Mouse (Mus musculus) kidney, embryonic 15.5 days (tissue): ENCODE results near the gene Rnf144b. TPM values are rescaled to one million over a fixed set of nuclear protein-coding genes. Genes with fewer than 3 reads are reported as not detected.

Source experiments
- ATAC-seq: fragments of 200-750 bp; cut with Nextera tagmentation; replicated peaks from 2 replicates; pipeline ENCODE4 v1.8.0; 2017; ENCODE audit warnings: moderate TSS enrichment; ENCODE audit not compliant: low FRiP score
- H3K27ac ChIP-seq: fragments of 300-500 bp; sonication (generic); 2 replicates; pipeline ENCODE4 v1.5.1; 2015; ENCODE audit warnings: mild to moderate bottlenecking, inconsistent platforms
- H3K27me3 ChIP-seq: fragments of 300-500 bp; sonication (generic); 2 replicates; pipeline ENCODE4 v1.6.1; 2015; ENCODE audit warnings: inconsistent platforms
- H3K36me3 ChIP-seq: fragments of 300-500 bp; sonication (generic); 2 replicates; pipeline ENCODE4 v1.6.1; 2015; ENCODE audit warnings: inconsistent platforms
- H3K4me1 ChIP-seq: fragments of 300-500 bp; sonication (generic); 2 replicates; pipeline ENCODE4 v1.6.1; 2015; ENCODE audit warnings: inconsistent platforms
- H3K4me2 ChIP-seq: fragments of 300-500 bp; sonication (generic); 2 replicates; pipeline ENCODE4 v1.6.1; 2015; ENCODE audit warnings: moderate library complexity, mild to moderate bottlenecking, inconsistent platforms
- H3K4me3 ChIP-seq: fragments of 300-500 bp; sonication (generic); replicated peaks from 2 replicates; pipeline ENCODE4 v1.5.1; 2015; ENCODE audit warnings: mild to moderate bottlenecking, inconsistent platforms
- H3K9ac ChIP-seq: fragments of 300-500 bp; sonication (generic); 2 replicates; pipeline ENCODE4 v1.6.1; 2015; ENCODE audit warnings: mild to moderate bottlenecking, inconsistent platforms
- H3K9me3 ChIP-seq: fragments of 300-500 bp; sonication (generic); replicated peaks from 2 replicates; pipeline ENCODE4 v1.6.1; 2016; ENCODE audit warnings: inconsistent platforms
- WGBS: fragments of 180-500 bp; shearing (Covaris S2); methylation state at CpG from one replicate; pipeline ENCODE4 v1.1.7; 2015; ENCODE audit warnings: mixed read lengths; 5-methylcytosine and 5-hydroxymethylcytosine counted together
- polyA plus RNA-seq: library from polyadenylated mRNA; unstranded; fragments of >200 nt; fragmentation: Nextera tagmentation; extraction: Ambion mirVana; gene quantifications from 2 replicates; pipeline ENCODE4 v1.2.1, GENCODE M21; 2015

Rnf144b gene
- polyA plus RNA-seq, 1 experiment from 2014 or later: 0.69 TPM

DNA sequence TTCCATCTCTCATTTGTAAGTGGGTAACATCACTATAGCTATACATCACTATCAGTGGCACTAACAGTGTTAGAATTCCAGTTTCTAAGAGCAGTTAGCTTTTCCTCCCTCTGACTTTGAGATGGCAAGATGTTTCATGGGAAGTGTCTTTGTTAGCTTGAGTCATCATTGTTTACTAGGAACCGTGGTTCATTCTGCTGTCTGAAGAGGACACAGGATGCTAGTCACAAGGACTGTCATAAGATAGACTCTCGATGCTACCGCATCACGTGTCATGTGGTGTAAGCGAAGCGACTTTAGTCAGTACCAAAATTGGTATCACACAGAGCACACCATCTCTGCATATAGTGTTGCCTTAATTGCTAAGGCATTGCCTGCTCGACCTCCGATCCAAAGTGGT, 105.7 kb downstream of the Rnf144b start:
- peaks cover 12% of the 10 kb centered on the region for H3K4me1 ChIP-seq
- H3K27ac ChIP-seq: no peak overlapping the region
- H3K4me2 ChIP-seq: no peak overlapping the region
- no peak overlapping the region for H3K4me3 ChIP-seq
- 94% methylated on average over 8 of the region's 8 CpGs for WGBS
- no peaks in the 10 kb centered on the region for H3K36me3 ChIP-seq
- ATAC-seq: no peak
- no peaks in the 10 kb centered on the region for H3K9me3 ChIP-seq
- H3K27me3 ChIP-seq: no peaks in the 10 kb centered on the region
- H3K9ac ChIP-seq: no peak overlapping the region

DNA sequence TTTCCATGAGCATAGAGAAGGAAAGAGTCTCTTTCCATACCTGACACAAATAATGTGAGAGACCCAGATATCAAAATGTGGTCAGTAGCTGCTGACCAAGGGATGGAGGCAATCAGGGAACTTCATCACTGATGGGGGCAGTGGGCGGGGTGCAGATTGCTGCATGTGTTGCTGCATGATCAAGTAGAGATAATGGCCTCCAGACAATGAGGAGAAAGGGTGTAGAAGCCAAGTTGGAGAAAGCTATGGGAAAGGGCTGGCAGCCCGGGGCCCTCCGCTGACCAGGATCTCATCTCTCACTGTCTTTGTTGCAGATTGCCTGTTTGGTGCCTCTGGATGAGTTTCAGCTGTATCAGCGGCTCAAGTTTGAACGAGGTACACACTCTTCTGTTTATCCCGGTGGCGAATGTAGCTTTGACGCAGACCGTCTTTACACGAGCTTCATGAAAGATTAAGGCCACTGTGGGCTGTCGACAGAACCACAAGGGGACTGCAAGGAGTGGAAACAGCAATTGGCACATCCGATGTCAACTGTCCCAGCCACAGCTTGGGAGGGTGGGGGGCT, 106.3 kb downstream of the Rnf144b start:
- no peaks in the 10 kb centered on the region for H3K27me3 ChIP-seq
- no peak for ATAC-seq
- H3K4me1 ChIP-seq: peaks cover 12% of the 10 kb centered on the region
- 91% methylated on average over 12 of the region's 12 CpGs for WGBS
- H3K9me3 ChIP-seq: no peaks in the 10 kb centered on the region
- H3K4me2 ChIP-seq: no peak overlapping the region
- no peak overlapping the region for H3K9ac ChIP-seq
- H3K27ac ChIP-seq: no peak overlapping the region
- H3K4me3 ChIP-seq: no peak overlapping the region
- H3K36me3 ChIP-seq: no peaks in the 10 kb centered on the region

DNA sequence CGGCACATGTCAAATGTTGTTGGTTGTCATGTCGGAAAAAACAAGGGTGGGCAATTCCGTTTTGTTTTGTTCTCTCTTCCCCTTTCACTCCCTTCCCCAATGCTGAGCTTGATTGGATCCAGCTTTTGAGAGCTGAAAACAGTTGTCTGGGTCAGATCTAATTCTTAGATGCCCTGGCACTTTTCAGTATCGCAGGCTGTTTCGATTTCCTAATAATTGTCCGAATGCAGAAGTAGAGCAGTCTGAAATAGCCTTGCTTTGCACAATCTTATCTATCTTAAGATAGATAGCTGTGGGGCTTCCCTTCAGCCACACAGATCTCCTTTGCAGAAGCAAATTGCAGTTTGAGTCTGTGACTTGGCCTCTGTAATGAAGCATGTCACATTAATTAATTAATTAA, 109.7 kb downstream of the Rnf144b start:
- Histone ChIP-seq H3K4me2 (no peak overlapping the region), H3K4me3 (no peak overlapping the region), H3K36me3 (no peaks in the 10 kb centered on the region), H3K9ac (no peak overlapping the region), H3K4me1 (no peaks in the 10 kb centered on the region), H3K27me3 (no peaks in the 10 kb centered on the region), H3K9me3 (no peaks in the 10 kb centered on the region), H3K27ac (no peak overlapping the region)
- no peak for ATAC-seq
- 88% methylated on average over 6 of the region's 6 CpGs for WGBS

DNA sequence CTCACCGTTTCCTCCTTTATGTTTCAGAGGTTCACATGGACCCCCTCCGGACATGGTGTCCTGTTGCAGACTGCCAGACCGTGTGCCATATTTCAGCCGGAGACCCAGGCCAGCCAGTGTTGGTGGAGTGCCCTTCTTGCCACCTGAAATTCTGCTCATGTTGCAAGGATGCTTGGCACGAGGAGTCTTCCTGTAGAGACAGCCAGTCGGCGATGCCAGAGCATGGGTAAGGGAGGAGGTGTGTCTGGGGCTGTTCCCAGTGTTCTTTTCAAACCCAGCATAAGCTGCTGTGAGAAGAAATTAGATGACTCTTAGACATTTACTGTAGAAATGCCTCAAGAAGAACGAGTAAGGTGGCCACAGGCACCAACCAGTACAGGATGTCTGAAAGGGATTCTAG, 114.9 kb downstream of the Rnf144b start:
- Histone ChIP-seq H3K4me3 (no peak overlapping the region), H3K9ac (no peak overlapping the region), H3K27ac (no peak overlapping the region), H3K4me2 (no peak overlapping the region), H3K4me1 (no peaks in the 10 kb centered on the region), H3K36me3 (no peaks in the 10 kb centered on the region), H3K27me3 (no peaks in the 10 kb centered on the region), H3K9me3 (no peaks in the 10 kb centered on the region)
- 87% methylated on average over 8 of the region's 8 CpGs for WGBS
- no peak for ATAC-seq

DNA sequence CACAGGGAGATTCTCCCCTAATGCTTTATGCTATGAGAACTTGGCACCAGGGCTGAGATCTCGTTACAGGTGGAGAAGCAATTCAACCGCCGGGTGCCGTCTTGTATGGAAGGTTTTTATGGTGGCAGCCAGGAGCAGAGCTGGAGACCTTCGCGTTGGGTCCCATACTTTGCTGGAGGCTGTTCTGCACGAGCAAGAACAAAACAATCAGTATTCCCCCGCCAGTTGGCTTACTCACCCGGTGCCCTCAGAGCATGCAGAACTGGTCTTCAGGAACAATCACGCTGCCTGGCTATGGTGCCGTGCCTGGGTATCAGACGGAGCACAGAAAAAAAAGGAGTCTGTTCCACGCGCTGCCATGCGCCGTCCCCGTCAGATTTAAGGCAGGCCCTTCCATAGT, 115.7 kb downstream of the Rnf144b start:
- ATAC-seq: no peak
- Histone ChIP-seq H3K9ac (no peak overlapping the region), H3K27ac (no peak overlapping the region), H3K36me3 (no peaks in the 10 kb centered on the region), H3K9me3 (no peaks in the 10 kb centered on the region), H3K4me1 (no peaks in the 10 kb centered on the region), H3K27me3 (no peaks in the 10 kb centered on the region), H3K4me2 (no peak overlapping the region), H3K4me3 (no peak overlapping the region)
- 77% methylated on average over 17 of the region's 17 CpGs for WGBS

DNA sequence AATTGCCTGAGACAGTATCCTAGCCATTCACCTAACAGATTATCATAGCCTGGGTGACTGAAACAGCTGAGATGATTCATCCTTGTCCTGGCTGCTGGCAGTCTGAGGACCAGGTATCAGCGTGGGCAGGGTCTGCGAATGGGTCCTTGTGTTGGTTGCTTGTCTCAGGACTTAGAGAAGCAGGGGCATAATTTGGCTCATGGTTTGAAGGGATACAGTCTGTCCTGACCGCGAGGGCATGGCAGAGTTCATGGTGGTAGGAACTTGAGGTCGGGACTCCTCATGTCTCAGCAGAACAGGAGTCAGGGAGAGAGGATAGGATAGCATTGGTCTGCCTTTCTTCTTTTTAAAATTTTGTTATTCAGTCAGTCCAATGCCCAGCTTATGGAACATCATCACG, 121.1 kb downstream of the Rnf144b start:
- Histone ChIP-seq H3K9ac (no peak overlapping the region), H3K4me3 (no peak overlapping the region), H3K27ac (no peak overlapping the region), H3K9me3 (no peaks in the 10 kb centered on the region; the same call in 1 of the 2 replicates), H3K36me3 (no peaks in the 10 kb centered on the region), H3K4me1 (no peaks in the 10 kb centered on the region), H3K4me2 (no peak overlapping the region), H3K27me3 (no peaks in the 10 kb centered on the region)
- no peak for ATAC-seq
- WGBS: 85% methylated on average over 6 of the region's 6 CpGs

DNA sequence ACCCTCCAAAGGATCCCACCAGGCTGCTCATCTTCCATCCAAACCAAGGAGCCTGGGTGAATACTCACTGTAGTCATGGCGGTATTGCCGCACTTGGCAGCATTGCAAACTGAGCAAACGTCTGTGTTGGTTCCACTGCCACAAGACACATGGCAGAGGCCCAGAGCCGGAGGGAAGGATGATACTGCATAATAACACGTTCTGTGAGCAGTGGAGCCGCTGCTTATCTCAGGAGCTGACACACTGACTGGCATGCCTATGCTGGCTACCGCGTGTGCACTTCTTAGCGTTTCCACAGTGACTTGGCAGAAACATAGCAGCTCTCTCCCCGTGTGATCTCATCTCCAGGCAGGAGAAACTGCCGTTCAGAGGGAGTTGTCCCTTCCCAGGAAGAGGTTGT, 122.3 kb downstream of the Rnf144b start:
- Histone ChIP-seq H3K27ac (no peak overlapping the region), H3K9ac (no peak overlapping the region), H3K4me1 (no peaks in the 10 kb centered on the region), H3K4me3 (no peak overlapping the region), H3K4me2 (no peak overlapping the region), H3K9me3 (no peaks in the 10 kb centered on the region; the same call in 1 of the 2 replicates), H3K36me3 (no peaks in the 10 kb centered on the region), H3K27me3 (no peaks in the 10 kb centered on the region)
- 72% methylated on average over 11 of the region's 11 CpGs for WGBS
- no peak for ATAC-seq

DNA sequence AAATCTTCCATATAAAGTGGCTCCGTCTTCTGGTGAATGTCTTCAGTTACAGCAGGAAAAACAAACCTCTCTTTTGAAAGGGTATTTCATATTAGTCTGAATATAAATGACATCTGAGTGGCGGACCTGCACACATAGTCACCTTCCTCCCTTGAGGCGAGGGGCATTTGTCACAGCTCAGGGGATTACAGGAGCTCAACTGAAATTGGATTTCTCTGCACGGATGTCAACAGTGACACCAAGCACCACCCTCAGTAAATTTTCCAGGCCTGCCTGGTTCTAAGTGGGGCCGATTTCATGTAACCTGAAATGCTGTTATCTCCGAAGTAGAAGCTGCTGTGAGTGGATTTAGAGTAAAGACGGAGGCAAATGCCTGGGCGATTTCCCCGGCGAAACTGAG, 124.0 kb downstream of the Rnf144b start:
- H3K27ac ChIP-seq: no peak overlapping the region
- H3K4me3 ChIP-seq: no peak overlapping the region
- no peak overlapping the region for H3K4me2 ChIP-seq
- H3K9me3 ChIP-seq: no peaks in the 10 kb centered on the region; the same call in 1 of the 2 replicates
- WGBS: 62% methylated on average over 10 of the region's 10 CpGs
- H3K9ac ChIP-seq: no peak overlapping the region
- no peaks in the 10 kb centered on the region for H3K27me3 ChIP-seq
- no peaks in the 10 kb centered on the region for H3K36me3 ChIP-seq
- ATAC-seq: no peak
- H3K4me1 ChIP-seq: no peaks in the 10 kb centered on the region

DNA sequence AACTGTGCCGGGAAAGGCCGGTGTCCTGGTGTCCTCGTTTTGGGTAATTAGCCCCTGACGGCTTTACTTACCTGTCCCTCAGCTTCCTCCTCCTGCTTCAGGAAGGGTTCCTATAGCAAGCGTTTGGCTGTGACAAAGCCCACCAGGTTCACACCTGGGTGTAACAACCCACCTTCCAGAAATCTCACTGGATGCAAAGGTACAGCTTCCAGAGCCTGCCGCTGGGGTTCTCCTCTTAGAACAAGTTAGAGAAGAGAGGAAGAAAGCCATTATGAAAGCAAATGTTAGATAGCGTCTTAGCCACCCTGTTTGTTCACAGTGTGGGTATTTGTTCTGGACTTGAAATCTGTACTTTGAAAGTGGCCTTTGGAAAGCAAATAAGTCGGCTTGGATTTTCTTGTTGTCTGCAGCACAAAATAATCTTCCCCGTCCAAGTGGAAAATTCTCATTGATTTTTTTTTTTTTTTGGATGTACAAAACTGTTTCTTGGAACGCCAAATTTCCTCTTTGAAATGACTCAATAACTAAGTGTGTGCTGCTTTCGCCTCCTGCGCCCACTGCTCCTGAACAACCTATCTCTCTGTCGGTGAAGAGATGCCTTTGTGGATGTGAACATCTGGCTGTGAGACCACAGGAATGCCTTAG, 124.8 kb downstream of the Rnf144b start:
- H3K9ac ChIP-seq: no peak overlapping the region
- H3K4me2 ChIP-seq: no peak overlapping the region
- H3K9me3 ChIP-seq: no peaks in the 10 kb centered on the region; the same call in 1 of the 2 replicates
- no peak for ATAC-seq
- no peaks in the 10 kb centered on the region for H3K27me3 ChIP-seq
- 55% methylated on average over 13 of the region's 13 CpGs for WGBS
- no peak overlapping the region for H3K27ac ChIP-seq
- H3K4me3 ChIP-seq: no peak overlapping the region
- H3K36me3 ChIP-seq: no peaks in the 10 kb centered on the region
- H3K4me1 ChIP-seq: no peaks in the 10 kb centered on the region

DNA sequence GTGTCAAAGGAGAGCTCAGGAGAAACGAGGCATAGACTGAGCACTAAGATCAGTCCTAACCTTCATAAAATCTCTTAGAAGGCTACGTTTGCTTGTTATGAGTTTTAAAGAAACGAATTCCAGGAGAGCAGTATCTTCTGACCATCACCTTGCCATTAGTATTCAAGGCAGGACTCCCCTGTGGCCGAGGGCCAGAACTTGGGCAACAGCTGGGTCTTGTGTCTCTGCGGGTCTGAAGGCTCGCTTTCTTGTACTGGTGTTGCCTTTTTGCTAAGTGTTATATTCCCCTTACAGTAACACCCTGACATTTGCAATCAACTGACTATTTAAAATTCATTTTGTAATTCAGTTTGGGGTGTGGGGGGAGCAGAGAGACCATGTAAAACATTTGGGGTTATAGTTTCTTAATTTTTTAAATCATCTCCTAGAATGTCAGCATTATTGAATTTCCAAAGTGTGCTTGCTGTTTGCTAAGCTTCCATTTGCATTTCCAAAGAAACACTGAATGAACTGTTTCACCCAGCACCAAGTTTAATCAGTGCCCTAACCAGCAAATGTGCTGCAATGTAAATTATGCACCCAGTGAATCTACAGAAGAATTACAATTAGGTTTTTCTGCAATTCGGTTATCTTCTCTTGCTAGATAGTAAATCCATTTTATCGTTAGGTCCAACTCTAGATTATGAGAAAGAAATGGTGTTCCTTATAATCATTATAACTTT, 126.0 kb downstream of the Rnf144b start:
- Histone ChIP-seq H3K4me3 (no peak overlapping the region), H3K9me3 (no peaks in the 10 kb centered on the region; the same call in 1 of the 2 replicates), H3K4me2 (no peak overlapping the region), H3K27me3 (no peaks in the 10 kb centered on the region), H3K9ac (no peak overlapping the region), H3K4me1 (no peaks in the 10 kb centered on the region), H3K36me3 (no peaks in the 10 kb centered on the region), H3K27ac (no peak overlapping the region)
- 73% methylated on average over 8 of the region's 8 CpGs for WGBS
- no peak for ATAC-seq

DNA sequence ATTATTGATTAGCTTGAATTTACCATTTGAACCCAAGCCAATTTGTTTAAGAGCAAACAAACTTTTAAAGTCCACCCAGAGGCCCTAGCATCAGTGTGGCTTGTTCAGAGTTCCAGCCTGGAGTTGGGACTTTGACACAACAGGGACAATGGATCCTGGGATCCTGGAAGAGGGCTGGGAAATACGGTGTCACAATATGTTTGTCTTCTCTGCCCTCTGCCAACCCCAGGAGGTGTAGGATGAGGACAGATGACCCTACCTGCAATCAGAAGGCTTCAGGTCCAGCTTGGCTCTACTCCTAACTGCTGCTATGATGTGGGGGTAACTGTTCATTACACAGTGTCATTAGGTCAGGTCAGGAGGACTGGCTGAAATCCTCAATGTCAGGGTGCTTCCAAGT, 128.2 kb downstream of the Rnf144b start:
- Histone ChIP-seq H3K4me3 (no peak overlapping the region), H3K27ac (no peak overlapping the region), H3K9me3 (no peaks in the 10 kb centered on the region), H3K4me2 (no peak overlapping the region), H3K27me3 (no peaks in the 10 kb centered on the region), H3K36me3 (no peaks in the 10 kb centered on the region), H3K4me1 (no peaks in the 10 kb centered on the region), H3K9ac (no peak overlapping the region)
- WGBS: 66% methylated on average over 1 of the region's 1 CpGs
- no peak for ATAC-seq

DNA sequence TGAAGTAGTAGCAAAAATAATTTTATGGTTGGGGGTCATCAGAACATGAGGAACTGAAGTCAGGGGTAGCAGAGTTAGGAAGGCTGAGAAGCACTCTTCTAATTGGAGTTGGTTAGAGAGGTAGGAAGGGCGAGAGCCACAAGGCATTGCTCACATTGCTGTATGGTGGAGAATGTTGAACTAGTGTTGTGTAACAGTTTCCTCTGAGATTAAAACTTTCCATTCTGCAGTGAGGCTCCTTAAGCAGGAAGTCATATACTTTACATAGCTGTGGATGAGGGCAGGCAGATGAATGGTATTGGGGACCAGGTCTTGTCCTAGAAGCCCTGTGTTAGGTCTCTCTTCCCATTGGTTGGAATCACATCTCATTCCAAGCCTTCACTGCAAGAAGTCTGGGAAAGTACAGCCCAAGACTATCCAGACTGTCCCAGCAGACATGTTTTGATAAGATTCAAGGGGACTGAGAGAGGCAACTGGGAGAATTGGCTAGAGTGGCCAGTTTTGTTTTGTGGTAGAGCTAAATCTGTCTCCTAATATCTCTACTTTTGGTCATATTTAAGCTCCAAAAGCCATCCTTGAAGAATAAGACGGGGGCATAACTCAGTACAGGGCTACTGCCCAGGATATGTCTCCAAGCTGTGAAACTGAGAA, 128.8 kb downstream of the Rnf144b start:
- Histone ChIP-seq H3K4me1 (no peaks in the 10 kb centered on the region), H3K4me3 (no peak overlapping the region), H3K27me3 (no peaks in the 10 kb centered on the region), H3K4me2 (no peak overlapping the region), H3K27ac (no peak overlapping the region), H3K36me3 (no peaks in the 10 kb centered on the region), H3K9me3 (no peaks in the 10 kb centered on the region), H3K9ac (no peak overlapping the region)
- no peak for ATAC-seq
- 89% methylated on average over 2 of the region's 2 CpGs for WGBS
